Mouse (Mus musculus) layer of hippocampus, adult 2 months (tissue): ENCODE results near the gene Kdelr2. TPM values are rescaled to one million over a fixed set of nuclear protein-coding genes. Genes with fewer than 3 reads are reported as not detected.
A peak's percentile ranks its signal among the peaks of the same experiment; 100 is the strongest.
"Not testable (repeated sequence)": the region's sequence is repeated elsewhere in the genome, so short reads cannot be mapped to it uniquely, and the experiment has no call there.

Experiments
- DNase-seq, 2 experiments: peaks; one replicate each; pipeline ENCODE4 v3.0.0; 2022; ENCODE audit warnings: low spot score in 2 of 2
- H3K27ac ChIP-seq: fragments of 200-600 bp; 2 replicates; pipeline ENCODE4 v1.8.1; 2022
- H3K4me3 ChIP-seq: fragments of 200-600 bp; 2 replicates; pipeline ENCODE4 v1.8.1; 2022; ENCODE audit warnings: mild to moderate bottlenecking
- CTCF ChIP-seq: fragments of 200-600 bp; conservative IDR thresholded peaks from 2 replicates; pipeline ENCODE4 v1.8.1; 2022; ENCODE audit warnings: antibody characterized with exemption, mild to moderate bottlenecking, moderate library complexity
- total RNA-seq, 2 experiments: library from RNA; stranded (reverse); gene quantifications; 2 replicates each; pipeline ENCODE4 v1.2.3; 2021

The Kdelr2 gene
- total RNA-seq, 2 experiments from 2014 or later, result 34.3 to 36.2 TPM

DNA sequence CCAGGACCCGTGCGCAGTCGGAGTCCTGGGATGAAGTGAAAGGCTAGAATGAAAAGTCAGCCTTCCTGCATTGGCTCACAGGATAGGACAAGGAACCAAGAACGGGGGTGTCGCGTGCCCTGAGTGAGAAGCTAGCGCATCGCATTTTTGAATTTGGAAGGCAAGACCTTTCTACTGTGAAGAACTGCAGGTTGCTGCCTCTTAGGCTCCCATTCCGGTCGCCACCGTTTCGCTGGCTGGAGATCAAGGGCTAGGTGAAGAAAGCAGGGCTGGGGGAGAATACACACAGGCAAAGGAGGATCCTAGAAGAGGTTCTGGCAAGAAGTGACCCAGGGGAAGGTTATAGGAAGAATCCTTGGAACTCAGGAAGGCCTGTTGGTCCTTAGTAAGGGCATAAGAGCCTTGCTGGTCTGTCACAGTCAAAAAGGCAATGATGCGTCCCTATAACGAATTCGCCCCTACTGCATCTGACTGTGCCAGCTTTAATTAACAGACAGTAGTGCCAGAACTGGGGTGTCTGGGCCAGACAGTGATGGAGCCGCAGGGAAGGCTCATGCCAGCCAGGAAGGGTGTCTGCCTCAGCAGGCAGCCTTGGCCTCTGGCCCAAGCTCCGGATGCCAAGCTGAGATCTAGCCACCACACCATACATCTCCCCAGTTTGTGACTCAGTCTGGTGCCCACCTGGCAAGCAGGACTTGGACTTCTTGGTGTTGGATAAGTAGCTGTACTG lies 33.1 kb upstream of the Kdelr2 start:
- peak overlapping the region; percentile 36 for H3K4me3 ChIP-seq
- no peak for DNase-seq
- no peak for TF ChIP-seq CTCF
- H3K27ac ChIP-seq, result no peak overlapping the region

GRCm38 (mm10) chr5:143371146-143371510 lies 32.5 kb upstream of the Kdelr2 start:
- TF ChIP-seq CTCF, result no peak
- H3K27ac ChIP-seq, result no peak overlapping the region

DNA sequence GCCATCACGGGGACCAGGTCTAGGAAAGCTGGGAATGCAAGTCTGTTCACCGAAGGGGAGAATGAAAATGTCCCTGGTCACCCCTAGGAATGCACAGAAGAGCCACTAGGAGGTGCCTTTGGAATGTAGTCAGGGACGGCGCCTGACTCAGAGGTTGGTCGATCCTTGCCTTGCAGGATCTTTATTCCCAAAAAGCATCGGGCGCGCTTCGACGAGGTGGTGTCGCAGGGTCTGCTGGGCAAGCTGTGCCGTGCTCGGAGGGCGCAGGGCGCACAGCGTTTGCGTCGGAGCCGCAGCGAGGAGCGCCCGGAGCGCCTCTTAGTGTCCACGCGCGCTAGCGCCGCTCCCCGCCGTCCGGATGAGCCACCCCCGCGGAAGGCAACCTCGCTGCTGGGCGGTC lies 30.8 kb upstream of the Kdelr2 start:
- H3K27ac ChIP-seq, result no peak overlapping the region
- TF ChIP-seq CTCF, result peak; percentile 72
- DNase-seq, result no peak

More at GRCm38 (mm10) chr5:143371146-143371510, 32.5 kb upstream of the Kdelr2 start:
- no peak for DNase-seq
- H3K4me3 ChIP-seq, result no peak overlapping the region

DNA sequence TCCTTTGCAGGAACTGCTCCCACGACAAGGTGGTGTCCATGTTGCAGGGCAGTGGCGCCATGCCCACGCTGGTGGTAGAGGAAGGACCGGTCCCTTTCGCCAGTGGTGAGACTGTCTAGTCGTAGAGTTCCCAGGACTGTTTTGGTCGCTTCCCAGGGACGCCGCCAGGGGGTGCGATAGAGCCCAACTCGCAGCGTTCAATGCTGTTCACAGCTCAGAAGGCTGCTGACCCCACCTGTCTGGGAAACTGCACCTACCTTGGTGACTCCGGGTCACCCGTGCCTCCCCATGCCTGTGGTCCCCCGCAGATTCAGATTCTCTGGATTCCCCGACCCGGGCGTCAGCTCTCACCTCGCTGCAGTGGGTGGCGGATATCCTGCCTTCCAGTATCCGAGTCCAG lies 28.4 kb upstream of the Kdelr2 start:
- peak; percentile 29 to 61 for DNase-seq
- Histone ChIP-seq H3K27ac (no peak overlapping the region), H3K4me3 (no peak overlapping the region)
- peak; percentile 92 for TF ChIP-seq CTCF

More for the DNA sequence above, 30.8 kb upstream of the Kdelr2 start:
- H3K4me3 ChIP-seq, result peak overlapping the region; percentile 49

DNA sequence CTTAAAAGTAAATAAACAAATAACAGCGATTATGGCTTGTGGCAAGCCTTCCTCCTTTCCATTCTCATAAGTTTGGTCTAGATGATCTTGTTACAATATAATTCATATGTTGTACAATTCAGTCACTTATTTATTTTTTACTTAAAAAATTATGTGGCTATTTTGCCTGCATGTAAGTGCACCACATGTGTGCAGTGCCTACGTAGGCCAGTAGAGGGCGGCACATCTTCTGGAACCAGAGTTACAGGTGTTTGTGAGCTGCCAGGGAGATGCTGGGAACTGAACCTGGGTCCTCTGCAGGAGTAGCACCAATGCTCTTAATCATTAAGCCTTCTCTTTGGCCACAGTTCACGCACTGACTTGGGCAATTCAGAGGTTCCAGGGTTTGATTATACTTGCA lies 27.5 kb upstream of the Kdelr2 start:
- H3K4me3 ChIP-seq, result no peak overlapping the region
- H3K27ac ChIP-seq, result no peak overlapping the region
- DNase-seq, result no peak
- TF ChIP-seq CTCF, result peak; percentile 33

GRCm38 (mm10) chr5:143386797-143387621 lies 16.6 kb upstream of the Kdelr2 start:
- DNase-seq, result no peak
- peak overlapping the region; percentile 39 for H3K4me3 ChIP-seq
- no peak for TF ChIP-seq CTCF

GRCm38 (mm10) chr5:143394184-143394583 lies 9.5 kb upstream of the Kdelr2 start:
- H3K27ac ChIP-seq, result no peak overlapping the region
- peak; percentile 47 for TF ChIP-seq CTCF
- DNase-seq, result no peak
- H3K4me3 ChIP-seq, result no peak overlapping the region

More at GRCm38 (mm10) chr5:143386797-143387621, 16.6 kb upstream of the Kdelr2 start:
- no peak overlapping the region for H3K27ac ChIP-seq

- DNase-seq, H3K4me3 ChIP-seq, H3K27ac ChIP-seq: not testable (repeated sequence)
Measured at GRCm38 (mm10) chr5:143394966-143395365, 8.7 kb upstream of the Kdelr2 start.

GRCm38 (mm10) chr5:143395649-143396048 lies 8.0 kb upstream of the Kdelr2 start:
- no peak overlapping the region for H3K4me3 ChIP-seq
- peak; percentile 70 for TF ChIP-seq CTCF
- no peak for DNase-seq
- no peak overlapping the region for H3K27ac ChIP-seq

- Histone ChIP-seq H3K27ac (no peak overlapping the region), H3K4me3 (no peak overlapping the region)
- TF ChIP-seq CTCF, result no peak
- DNase-seq, result no peak
Measured at GRCm38 (mm10) chr5:143400501-143400900, 3.1 kb upstream of the Kdelr2 start.

DNA sequence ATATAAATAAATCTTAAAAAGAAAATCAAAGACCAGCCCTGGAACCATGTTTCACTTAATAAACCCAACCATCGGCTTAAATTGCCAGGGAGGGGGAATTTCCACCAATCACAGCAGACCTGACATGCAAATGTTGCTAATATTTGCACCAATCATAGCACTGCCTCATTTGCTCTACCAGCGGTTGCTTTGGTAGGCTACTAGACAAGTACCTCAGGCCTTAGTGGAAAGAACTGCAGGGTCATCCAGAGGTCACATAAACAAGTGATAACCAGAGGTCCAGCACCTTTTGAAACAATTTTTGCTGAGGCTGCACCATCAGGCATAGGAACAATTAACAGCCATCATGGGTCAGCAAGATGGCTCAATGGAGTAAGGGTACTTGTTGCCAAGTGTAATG lies 2.1 kb upstream of the Kdelr2 start:
- H3K27ac ChIP-seq, result no peak overlapping the region
- H3K4me3 ChIP-seq, result no peak overlapping the region
- no peak for DNase-seq
- TF ChIP-seq CTCF, result no peak

- no peak for DNase-seq
- TF ChIP-seq CTCF, result no peak
- peak overlapping the region; percentile 86 for H3K27ac ChIP-seq
- peak overlapping the region; percentile 91 for H3K4me3 ChIP-seq
Measured at GRCm38 (mm10) chr5:143404148-143404930, 701 bp downstream of the Kdelr2 start.

DNA sequence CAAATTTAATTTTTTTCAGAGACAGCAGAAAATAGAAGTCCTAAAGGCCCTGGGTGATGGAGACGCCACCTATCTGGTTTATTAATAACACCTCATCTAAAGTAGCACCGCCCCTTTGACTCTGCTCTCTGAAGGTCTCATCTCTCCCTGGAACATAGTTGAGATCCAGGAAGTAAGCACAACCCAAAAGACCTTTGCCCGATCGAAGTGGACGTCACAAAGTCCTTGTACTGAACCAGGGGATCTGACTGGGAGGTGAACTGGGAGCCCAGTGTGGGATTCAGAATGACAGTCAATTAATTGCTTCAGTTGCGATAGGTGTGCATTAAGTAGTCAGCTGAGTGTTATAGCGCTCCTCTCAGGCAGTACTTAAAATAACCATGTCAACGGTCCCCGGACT lies 1.6 kb downstream of the Kdelr2 start:
- no peak for DNase-seq
- no peak overlapping the region for H3K27ac ChIP-seq
- no peak for TF ChIP-seq CTCF
- H3K4me3 ChIP-seq, result no peak overlapping the region
